Mouse (Mus musculus): ENCODE measurements around the gene Prr12.

Gene Prr12

DNA sequence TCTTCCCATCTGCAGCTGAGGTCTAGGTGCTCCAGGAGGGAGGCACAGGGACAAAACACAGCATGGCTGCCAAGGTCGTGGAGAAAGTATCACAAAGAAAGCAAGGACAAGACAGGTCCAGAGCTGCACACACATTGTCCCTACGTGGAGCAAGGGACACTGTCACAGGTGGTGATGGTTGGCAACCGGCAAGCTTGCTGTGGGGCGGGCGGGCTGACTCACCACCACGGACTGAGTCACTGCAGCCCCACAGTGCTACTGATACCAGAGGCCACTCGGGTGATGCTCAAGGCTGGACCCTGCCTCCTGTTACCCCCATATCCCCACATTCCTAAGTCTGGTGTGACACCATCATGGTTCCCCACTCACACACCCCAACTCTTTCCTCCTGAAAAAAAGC lies 50.2 kb downstream of the Prr12 start:
- CTCF ChIA-PET, result no interaction called here

DNA sequence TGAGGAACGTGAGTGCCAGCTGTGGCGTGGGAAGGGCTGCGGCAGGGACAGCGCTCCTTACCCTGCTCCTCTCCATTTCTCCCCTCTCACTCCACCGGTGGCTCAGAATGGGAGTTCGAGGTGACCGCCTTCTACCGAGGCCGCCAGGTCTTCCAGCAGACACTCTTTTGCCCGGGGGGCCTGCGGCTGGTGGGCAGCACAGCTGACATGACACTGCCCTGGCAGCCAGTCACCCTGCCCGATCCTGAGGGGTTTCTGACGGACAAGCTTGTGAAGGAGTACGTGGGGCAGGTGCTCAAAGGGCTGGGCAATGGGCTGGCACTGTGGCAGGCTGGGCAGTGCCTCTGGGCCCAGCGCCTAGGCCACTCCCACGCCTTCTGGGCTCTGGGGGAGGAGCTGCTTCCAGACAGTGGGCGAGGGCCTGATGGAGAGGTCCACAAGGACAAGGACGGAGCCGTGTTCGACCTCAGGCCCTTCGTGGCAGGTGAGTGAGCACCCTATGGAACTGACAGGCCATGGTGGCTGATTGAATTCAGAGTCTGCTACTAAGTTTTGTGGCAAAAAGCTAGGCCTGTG lies 52.1 kb downstream of the Prr12 start:
- CTCF ChIA-PET, result no interaction called here

GRCm38 (mm10) chr7:44999753-45000152 lies 52.9 kb downstream of the Prr12 start:
- CTCF ChIA-PET, result no interaction called here

DNA sequence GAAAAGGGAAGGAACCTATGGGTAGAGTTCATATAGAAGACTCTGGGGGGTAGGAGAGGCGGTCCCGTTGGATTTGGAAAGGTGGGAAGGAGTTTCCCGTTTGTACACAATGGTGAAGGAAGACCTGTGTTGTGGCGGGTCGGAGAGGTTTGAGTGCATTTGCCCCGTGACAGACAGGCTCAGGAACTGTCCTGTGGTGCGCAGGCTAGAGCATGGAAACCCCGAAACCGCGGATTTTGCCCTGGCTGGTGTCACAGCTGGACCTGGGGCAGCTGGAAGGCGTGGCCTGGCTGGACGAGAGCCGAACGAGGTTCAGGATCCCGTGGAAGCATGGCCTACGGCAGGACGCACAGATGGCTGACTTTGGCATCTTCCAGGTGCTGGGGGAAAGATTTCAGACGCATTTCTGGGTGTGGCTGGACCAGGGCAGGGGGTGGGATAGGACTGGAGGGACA lies 54.2 kb downstream of the Prr12 start, which contains the start of gene Bcl2l12:
Gene Bcl2l12, minus strand, starts transcription at position 212 of the 455 bp plus-strand sequence.
- CTCF ChIA-PET, result interaction anchor here (1.2 kb wide), 1 partner anchor 15 kb away, joined by 3 read pairs; no protein-coding TSS in a partner anchor

- CTCF ChIA-PET, result interaction anchor here (0.6 to 1.2 kb wide), 2 partner anchors 14 to 18 kb away, joined by 3 read pairs; partner anchors contain the start of gene Scaf1
These were observed 54.7 kb downstream of the Prr12 start for GRCm38 (mm10) chr7:44997940-44998428.

DNA sequence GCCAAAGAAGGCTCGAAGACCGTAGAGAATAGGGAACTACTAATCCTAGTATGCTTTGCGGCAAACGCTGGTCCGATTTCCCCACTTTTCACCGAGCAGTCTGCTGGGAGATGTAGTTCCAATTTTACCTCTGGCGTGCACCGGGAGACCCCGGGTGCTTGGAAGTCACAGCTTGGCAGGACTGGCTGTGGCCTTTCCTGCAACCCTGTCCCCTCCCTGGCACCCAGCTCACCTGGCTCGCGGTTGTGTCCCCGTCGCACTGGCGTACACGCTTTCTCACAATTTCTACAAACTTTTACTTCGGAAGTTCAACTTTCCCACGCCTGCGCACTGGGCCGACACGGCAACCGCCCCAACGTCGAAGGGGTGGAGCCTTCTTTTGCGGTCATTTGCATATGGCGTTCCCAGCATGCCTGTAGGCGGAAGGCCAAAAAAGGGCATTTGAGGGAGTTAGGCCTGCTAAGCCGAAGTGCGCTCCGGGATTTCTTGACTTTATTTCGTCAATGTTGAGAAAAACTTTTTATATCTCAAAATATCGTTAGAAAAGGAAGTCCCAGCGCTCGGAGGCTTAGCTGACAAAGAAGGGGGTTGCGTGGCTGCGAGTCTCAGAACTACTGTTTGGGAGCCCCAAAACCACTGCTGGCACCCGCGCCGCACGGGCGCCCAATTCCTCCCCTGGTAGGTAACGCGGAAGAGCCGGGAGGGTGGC lies 55.3 kb downstream of the Prr12 start, which contains the start of gene Irf3:
Gene Irf3, plus strand, starts transcription at position 418 of the 709 bp plus-strand sequence.
- CTCF ChIA-PET, result interaction anchor here (0.6 to 1.2 kb wide), 2 partner anchors 14 to 19 kb away, joined by 3 read pairs; partner anchors contain the start of gene Scaf1

DNA sequence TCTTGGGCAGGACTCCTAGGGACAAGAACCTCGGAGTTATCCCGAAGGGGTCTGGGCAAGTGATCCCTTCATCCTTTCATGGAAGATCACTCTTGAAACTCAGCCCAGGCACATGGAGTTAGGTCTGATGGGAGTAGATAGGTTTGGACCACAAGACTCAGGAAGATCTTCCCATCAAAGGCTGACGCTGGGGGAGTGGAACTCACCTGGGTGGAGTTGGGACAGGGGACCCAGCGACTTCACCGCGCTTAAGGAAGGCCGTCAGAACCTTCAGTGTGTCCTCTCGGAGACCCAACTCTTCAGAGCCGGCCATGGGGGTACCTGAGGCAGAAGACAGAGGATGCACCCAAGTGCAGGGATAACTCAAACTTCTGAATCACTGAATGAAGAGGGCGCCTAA lies 56.0 kb downstream of the Prr12 start:
- CTCF ChIA-PET, result no interaction called here

- CTCF ChIA-PET, result no interaction called here
These were observed 65.6 kb downstream of the Prr12 start for GRCm38 (mm10) chr7:44986879-44987718.

DNA sequence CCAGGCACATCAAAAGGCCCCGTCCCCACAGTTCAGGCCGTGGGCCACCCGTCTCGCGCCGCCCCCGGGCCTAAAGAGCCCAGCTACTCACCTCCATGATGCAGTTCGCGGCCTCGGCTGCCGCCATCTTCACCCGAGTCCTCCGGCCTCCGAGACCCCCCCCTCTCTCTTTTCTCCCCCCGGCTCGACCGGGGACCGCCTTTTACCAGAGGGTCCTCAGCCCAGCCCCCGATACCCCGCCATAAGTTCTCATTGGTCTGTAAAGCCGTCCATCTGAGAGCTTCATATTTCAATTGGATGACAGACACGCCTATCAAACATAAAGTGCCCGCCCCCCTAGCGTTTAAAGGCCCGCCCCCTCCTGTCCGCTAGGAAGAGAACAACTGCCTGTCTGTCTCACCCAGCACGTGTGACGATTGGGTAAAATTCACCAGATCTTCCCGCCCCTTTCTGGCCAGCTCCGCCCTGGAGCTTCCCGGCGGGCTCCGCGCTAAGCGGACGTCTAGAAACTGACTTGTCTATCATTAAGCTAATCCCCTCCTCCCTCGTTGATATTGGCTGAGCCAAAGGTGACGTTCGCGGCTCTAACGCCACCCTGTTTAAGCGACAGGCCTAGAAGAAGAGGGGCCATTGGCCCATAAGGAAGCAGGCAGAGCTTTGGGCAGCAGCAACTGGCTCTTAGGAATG lies 66.3 kb downstream of the Prr12 start, which contains the start of gene Prmt1:
Gene Prmt1, minus strand, starts transcription at position 377 of the 687 bp plus-strand sequence.
- CTCF ChIA-PET, result no interaction called here

DNA sequence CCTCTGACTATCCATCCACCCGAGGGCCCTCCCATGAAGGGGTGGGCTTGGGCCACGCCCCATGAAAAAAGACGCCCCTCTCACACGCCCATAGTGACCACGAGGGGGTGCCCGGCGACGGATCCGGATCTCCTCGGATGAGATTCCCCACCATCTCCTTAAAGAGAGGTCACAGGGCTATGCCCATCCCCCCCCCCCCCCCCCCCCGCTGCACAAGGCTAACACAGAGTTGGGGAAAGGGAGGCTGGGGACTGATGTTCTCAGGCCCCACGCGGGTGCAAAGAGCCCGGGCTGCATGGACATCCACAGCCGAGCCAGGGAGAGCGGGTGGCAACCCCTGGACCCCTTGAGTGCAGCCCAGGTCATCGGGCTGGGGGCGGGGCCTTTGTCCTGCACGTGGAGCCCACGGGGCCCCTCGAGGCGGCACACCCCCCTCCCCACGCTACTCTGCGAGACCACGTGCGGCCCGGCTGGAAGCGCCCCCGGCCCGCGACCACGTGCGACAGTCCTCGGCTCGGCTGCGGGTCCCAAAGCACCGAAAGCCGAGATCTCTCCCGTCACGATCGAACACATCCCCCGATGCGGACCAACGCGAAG lies 67.0 kb downstream of the Prr12 start:
- CTCF ChIA-PET, result no interaction called here

DNA sequence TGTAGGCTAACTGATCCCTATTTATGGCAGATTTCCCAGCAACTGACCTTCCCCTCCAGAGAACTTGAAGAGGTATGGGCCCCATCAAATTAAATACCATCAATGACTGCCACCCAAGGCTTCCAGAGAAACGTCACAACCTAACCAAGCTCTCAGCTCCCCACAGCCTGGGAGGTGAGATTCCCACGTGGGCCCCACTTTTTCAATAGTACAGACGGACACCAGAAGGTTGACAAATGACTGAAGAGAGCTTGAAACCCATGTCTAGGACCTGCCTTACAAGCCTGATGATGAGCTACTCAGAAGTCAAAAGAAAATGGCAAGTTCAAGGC lies 67.9 kb downstream of the Prr12 start:
- CTCF ChIA-PET, result interaction anchor here (0.7 kb wide), 1 partner anchor 380 kb away, joined by 3 read pairs; no protein-coding TSS in a partner anchor

- CTCF ChIA-PET, result interaction anchor here (0.7 to 0.8 kb wide), 2 partner anchors 14 to 380 kb away, joined by 3 read pairs; partner anchors contain the start of genes Bcl2l12 and Irf3
These were observed 68.5 kb downstream of the Prr12 start for GRCm38 (mm10) chr7:44983944-44984832.

DNA sequence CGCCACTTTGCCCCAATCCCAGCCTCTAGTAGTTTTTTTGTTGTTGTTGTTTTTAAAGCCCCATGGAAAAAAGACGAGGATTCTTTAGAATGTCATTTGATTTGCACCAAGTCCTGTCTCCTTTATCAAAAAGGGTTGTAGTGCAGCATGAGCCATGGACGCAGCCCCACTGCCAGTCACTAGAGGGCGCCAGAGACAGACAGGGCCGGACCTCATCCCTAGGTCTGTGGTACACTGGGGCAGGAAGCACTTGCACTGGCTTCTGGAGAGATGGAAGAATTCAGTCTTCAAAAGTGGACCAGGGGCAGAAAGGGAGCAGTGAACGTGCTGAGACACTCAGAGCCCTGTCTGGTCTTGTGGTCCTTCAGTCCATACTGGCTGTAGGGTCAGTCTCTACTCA lies 69.6 kb downstream of the Prr12 start:
- CTCF ChIA-PET, result interaction anchor here (0.8 kb wide), 1 partner anchor 1946 kb away, joined by 3 read pairs; no protein-coding TSS in a partner anchor

- CTCF ChIA-PET, result no interaction called here
These were observed 71.1 kb downstream of the Prr12 start for GRCm38 (mm10) chr7:44981539-44981938.

- CTCF ChIA-PET, result interaction anchor here (0.6 kb wide), 1 partner anchor 32 kb away, joined by 3 read pairs; no protein-coding TSS in a partner anchor
These were observed 74.4 kb downstream of the Prr12 start for GRCm38 (mm10) chr7:44978300-44978699.
